Mouse (Mus musculus): ENCODE results near the gene Tnfrsf18. TPM values are rescaled to one million over a fixed set of nuclear protein-coding genes. Genes with fewer than 3 reads are reported as not detected.

The Tnfrsf18 gene
- 1.0 and 1.4 TPM in 2 replicates for polyA plus RNA-seq (2015; fragmentation: Nextera tagmentation; extraction: Ambion mirVana)

DNA sequence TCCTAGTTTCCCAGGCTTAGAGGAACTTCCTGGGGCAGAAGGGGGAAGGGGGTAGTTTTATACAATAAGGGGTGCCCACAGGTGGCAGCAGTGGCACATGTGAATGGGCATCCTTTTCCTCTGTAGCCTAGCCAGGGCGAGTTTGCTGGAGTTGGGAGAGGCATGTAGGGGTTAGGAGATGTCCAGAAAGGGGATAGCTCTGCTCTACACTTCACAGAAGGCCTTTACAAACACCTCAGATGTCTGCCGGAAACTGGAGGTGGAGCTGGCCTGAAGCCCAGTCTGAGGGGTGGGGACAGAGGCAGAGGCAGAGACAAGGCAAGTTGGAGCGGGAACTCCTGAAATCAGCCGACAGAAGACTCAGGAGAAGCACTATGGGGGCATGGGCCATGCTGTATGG, at the start of gene Tnfrsf18:
Gene Tnfrsf18 (plus strand): TSS at position 152 of the 400 bp plus-strand sequence.
- no peak within 1 kb of the TSS for H3K27ac ChIP-seq (ENCODE audit: low read length)
- WGBS = 29% methylated on average over 4 of the region's 4 CpGs
- ATAC-seq = no peak
- no peaks in the 10 kb centered on the region for H3K9me3 ChIP-seq (ENCODE audit: control insufficient read depth, low read length)
- H3K4me3 ChIP-seq (ENCODE audit: low read length) = no peak within 1 kb of the TSS
- no peaks in the 10 kb centered on the region for H3K27me3 ChIP-seq (replicated peaks; ENCODE audit: control insufficient read depth, insufficient read depth, low read length)
- H3K36me3 ChIP-seq (ENCODE audit: control insufficient read depth, insufficient read depth, low read length) = peaks cover 5% of the 10 kb centered on the region; the same call in 1 of the 2 replicates
- H3K9ac ChIP-seq (ENCODE audit: low read depth, low read length) = no peak within 1 kb of the TSS
- no peak within 1 kb of the TSS for H3K4me2 ChIP-seq (ENCODE audit: low read depth, low read length)
- H3K4me1 ChIP-seq (ENCODE audit: control insufficient read depth, insufficient read depth, low read length) = peaks cover 10% of the 10 kb centered on the region

DNA sequence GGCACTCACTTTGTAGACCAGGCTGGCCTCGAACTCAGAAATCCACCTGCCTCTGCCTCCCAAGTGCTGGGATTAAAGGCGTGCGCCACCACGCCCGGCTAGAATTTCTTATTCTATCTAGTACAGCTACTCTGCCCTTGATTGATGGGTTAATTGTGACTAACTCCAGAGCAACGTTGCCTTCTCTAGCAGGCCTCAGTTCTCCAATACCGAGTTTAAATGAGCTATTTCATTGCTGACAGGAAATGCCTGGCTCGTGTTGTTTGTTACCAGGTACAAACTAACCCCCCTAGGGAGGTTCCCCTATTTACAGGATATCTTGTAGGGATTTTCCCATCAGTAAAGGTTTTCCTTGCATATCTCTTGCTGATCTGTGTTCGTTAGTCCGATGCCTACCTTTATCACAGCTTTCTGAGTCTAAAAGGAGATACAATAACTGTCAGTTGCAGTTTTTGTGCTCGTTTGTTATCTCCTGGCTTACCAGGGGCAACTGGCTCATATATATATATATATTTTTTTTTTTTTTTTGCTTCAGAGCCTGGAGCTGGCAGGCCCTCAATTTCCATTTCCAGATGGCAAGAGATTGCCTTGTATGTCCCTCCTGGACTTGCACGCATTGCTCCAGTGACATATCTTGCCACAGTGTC, 44.4 kb upstream of the Tnfrsf18 start:
- 78% methylated on average over 12 of the region's 12 CpGs for WGBS
- Histone ChIP-seq H3K27me3 (replicated peaks; ENCODE audit: control insufficient read depth, insufficient read depth, low read length) (no peaks in the 10 kb centered on the region), H3K27ac (ENCODE audit: low read length) (no peak overlapping the region), H3K9ac (ENCODE audit: low read depth, low read length) (no peak overlapping the region), H3K4me3 (ENCODE audit: low read length) (no peak overlapping the region), H3K9me3 (ENCODE audit: control insufficient read depth, low read length) (peaks cover 4% of the 10 kb centered on the region; the same call in 1 of the 2 replicates), H3K4me2 (ENCODE audit: low read depth, low read length) (no peak overlapping the region), H3K4me1 (ENCODE audit: control insufficient read depth, insufficient read depth, low read length) (no peaks in the 10 kb centered on the region), H3K36me3 (ENCODE audit: control insufficient read depth, insufficient read depth, low read length) (no peaks in the 10 kb centered on the region)
- no peak for ATAC-seq

DNA sequence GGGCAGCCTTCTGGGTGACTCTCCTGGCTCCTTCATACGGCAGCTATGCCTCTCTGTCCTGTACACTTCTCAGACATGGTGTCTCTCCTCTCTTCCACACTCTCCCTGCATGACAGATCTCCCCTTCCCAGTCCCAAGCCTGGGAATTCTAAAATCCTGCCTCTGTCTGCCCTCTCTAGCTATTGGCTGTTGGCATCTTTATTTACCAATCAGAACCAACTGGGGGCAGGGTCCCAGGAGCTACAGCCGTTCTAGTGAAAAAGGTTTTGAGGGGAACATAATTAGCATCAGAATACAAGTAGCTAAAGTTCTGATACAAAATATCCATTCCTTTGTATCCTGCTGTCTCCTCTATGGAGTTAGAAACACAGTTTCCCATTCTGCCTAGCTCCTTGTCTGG, 42.2 kb upstream of the Tnfrsf18 start:
- H3K36me3 ChIP-seq (ENCODE audit: control insufficient read depth, insufficient read depth, low read length) = no peaks in the 10 kb centered on the region
- no peaks in the 10 kb centered on the region for H3K27me3 ChIP-seq (replicated peaks; ENCODE audit: control insufficient read depth, insufficient read depth, low read length)
- no peak overlapping the region for H3K9ac ChIP-seq (ENCODE audit: low read depth, low read length)
- 14% methylated on average over 2 of the region's 2 CpGs for WGBS
- no peaks in the 10 kb centered on the region for H3K4me1 ChIP-seq (ENCODE audit: control insufficient read depth, insufficient read depth, low read length)
- H3K9me3 ChIP-seq (ENCODE audit: control insufficient read depth, low read length) = peaks cover 4% of the 10 kb centered on the region; the same call in 1 of the 2 replicates
- H3K4me2 ChIP-seq (ENCODE audit: low read depth, low read length) = no peak overlapping the region
- no peak overlapping the region for H3K27ac ChIP-seq (ENCODE audit: low read length)
- H3K4me3 ChIP-seq (ENCODE audit: low read length) = no peak overlapping the region
- no peak for ATAC-seq

DNA sequence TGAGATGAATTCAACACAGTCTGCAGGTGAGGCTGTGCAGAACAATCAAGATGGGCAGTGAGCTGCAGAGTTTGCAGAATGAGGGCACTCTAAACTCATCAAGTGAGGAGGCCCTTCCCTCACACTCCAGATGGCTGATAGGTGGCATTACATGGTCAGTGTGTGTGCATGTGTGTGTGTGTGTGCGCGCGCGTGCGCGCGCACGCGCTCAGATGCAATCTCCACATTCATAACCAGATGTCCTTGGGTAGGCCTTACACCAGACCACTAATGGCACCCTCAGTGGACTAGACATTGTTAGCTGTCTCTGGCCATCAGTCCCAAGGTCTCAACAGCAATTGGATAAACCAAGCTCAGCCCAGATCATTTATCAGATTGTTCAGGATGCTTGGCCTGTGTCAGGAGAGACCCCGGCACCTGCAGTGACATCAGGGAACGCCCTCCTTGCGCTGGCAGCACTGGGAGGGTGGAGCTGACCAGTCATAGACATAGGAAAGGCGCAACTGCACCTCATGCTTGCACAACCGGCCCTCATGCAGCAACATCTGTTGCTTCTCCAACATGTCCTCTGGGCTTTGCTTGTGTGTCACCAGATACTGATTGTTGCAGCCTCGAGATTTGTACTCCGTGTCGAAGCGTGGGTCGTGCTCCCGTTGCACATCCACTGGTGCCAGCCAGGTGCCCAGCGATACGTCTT, 34.6 kb upstream of the Tnfrsf18 start:
- Histone ChIP-seq H3K4me3 (ENCODE audit: low read length) (peak overlapping the region; percentile 67), H3K27ac (ENCODE audit: low read length) (no peak overlapping the region), H3K4me1 (ENCODE audit: control insufficient read depth, insufficient read depth, low read length) (peaks cover 16% of the 10 kb centered on the region), H3K4me2 (ENCODE audit: low read depth, low read length) (peak overlapping the region; percentile 99), H3K27me3 (replicated peaks; ENCODE audit: control insufficient read depth, insufficient read depth, low read length) (no peaks in the 10 kb centered on the region), H3K36me3 (ENCODE audit: control insufficient read depth, insufficient read depth, low read length) (peaks cover under 1% of the 10 kb centered on the region; the same call in 1 of the 2 replicates), H3K9ac (ENCODE audit: low read depth, low read length) (peak overlapping the region; percentile 85), H3K9me3 (ENCODE audit: control insufficient read depth, low read length) (no peaks in the 10 kb centered on the region)
- 84% methylated on average over 22 of the region's 22 CpGs for WGBS
- no peak for ATAC-seq

DNA sequence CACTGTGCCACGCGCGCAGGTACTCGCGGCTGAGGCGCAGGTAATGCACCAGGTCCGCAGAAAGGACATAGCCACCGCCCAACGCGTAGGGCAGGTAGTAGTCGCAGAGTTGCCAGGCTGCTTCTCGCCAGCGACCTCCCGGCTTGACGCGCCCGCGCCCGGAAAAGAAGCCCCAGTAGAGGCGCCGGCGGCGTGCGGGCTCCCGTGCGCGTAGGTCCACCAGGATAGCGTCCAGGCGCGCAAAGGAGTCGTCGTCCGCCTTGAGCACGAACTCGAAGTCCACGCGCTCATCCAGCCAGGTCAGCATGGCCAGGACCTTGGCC, 34.1 kb upstream of the Tnfrsf18 start:
- peaks cover 6% of the 10 kb centered on the region for H3K36me3 ChIP-seq (ENCODE audit: control insufficient read depth, insufficient read depth, low read length)
- H3K4me3 ChIP-seq (ENCODE audit: low read length) = peak overlapping the region; percentile 67
- H3K27me3 ChIP-seq (replicated peaks; ENCODE audit: control insufficient read depth, insufficient read depth, low read length) = no peaks in the 10 kb centered on the region
- WGBS = 19% methylated on average over 37 of the region's 37 CpGs
- H3K27ac ChIP-seq (ENCODE audit: low read length) = peak overlapping the region; percentile 95
- peak; percentile 22 for ATAC-seq
- peak overlapping the region; percentile 85 for H3K9ac ChIP-seq (ENCODE audit: low read depth, low read length)
- H3K4me2 ChIP-seq (ENCODE audit: low read depth, low read length) = peak overlapping the region; percentile 99
- no peaks in the 10 kb centered on the region for H3K9me3 ChIP-seq (ENCODE audit: control insufficient read depth, low read length)
- H3K4me1 ChIP-seq (ENCODE audit: control insufficient read depth, insufficient read depth, low read length) = peaks cover 16% of the 10 kb centered on the region

DNA sequence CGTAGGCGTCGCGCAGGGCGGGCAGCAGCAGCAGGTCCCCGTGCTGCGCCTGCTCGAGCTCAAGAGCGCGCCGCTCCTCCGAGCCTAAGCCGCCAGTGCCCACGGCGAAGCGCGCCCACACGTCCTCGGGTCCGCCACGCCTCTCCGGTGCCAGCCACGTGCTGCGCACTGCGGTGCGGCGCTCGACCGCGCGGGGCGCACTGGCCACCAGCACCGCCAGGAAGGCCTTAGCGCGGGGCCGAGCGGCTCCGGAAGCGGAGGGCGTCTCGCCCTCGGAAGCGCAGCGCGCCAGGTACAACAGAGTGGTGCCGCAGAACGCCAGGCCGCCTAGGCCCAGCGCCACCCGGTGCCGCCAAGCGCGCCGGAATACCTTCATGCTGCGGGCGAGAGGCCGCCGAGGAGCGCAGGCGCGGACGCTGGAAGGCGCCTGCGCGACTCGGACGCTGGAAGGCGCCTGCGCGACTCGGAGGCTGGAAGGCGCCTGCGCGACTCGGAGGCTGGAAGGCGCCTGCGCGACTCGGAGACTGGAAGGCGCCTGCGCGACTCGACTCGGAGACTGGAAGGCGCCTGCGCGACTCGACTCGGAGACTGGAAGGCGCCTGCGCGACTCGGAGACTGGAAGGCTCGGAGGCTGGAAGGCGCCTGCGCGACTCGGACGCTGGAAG, 33.6 kb upstream of the Tnfrsf18 start, which contains the start of the genes B3galt6 and Sdf4:
Gene B3galt6 (minus strand): TSS at position 409 of the 665 bp plus-strand sequence.
Gene Sdf4 (plus strand): TSS at position 632 of the 665 bp plus-strand sequence.
- Histone ChIP-seq H3K36me3 (ENCODE audit: control insufficient read depth, insufficient read depth, low read length) (peaks cover 9% of the 10 kb centered on the region), H3K27ac (ENCODE audit: low read length) (peak within 1 kb of the TSS; percentile 96), H3K27me3 (replicated peaks; ENCODE audit: control insufficient read depth, insufficient read depth, low read length) (no peaks in the 10 kb centered on the region), H3K4me2 (ENCODE audit: low read depth, low read length) (peak within 1 kb of the TSS; percentile 99), H3K9me3 (ENCODE audit: control insufficient read depth, low read length) (no peaks in the 10 kb centered on the region), H3K4me1 (ENCODE audit: control insufficient read depth, insufficient read depth, low read length) (peaks cover 16% of the 10 kb centered on the region), H3K4me3 (ENCODE audit: low read length) (peak within 1 kb of the TSS; percentile 89), H3K9ac (ENCODE audit: low read depth, low read length) (peak within 1 kb of the TSS; percentile 91)
- peak; percentile 90 for ATAC-seq
- under 1% methylated on average over 97 of the region's 99 CpGs for whole genome bisulfite sequencing

DNA sequence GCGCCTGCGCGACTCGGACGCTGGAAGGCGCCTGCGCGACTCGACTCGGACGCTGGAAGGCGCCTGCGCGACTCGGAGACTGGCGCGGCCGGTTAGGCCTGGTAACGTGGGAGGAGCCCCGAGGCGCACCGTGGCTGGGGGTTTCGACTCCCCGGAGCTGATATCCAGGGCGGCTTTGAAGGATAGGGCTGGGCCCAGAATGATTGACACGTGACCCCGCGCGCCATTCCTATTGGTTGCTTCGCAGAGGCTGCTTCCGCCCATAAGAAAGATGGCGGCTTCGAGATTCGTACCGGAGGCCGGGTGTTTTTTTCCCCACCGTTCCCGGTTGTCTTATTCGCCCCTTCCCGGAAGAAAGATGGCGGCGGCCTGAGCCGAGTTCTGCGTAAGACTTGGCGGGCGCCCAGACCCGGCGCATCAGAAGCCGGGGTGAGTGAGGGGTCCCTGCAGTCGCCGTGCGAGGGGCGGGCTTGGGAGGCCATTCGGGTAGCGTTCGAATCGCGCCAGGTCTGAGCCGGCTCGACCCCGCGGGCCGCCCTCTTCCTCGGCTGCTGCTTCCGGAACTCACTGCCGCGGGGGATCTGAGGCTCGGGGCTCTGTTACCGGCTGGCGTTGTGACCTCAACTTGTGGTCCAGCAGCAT, 32.9 kb upstream of the Tnfrsf18 start:
- Histone ChIP-seq H3K27me3 (replicated peaks; ENCODE audit: control insufficient read depth, insufficient read depth, low read length) (no peaks in the 10 kb centered on the region), H3K4me3 (ENCODE audit: low read length) (peak overlapping the region; percentile 89), H3K27ac (ENCODE audit: low read length) (peak overlapping the region; percentile 96), H3K9ac (ENCODE audit: low read depth, low read length) (peak overlapping the region; percentile 91), H3K9me3 (ENCODE audit: control insufficient read depth, low read length) (no peaks in the 10 kb centered on the region), H3K4me1 (ENCODE audit: control insufficient read depth, insufficient read depth, low read length) (peaks cover 16% of the 10 kb centered on the region), H3K4me2 (ENCODE audit: low read depth, low read length) (peak overlapping the region; percentile 55; the same call in 1 of the 2 replicates), H3K36me3 (ENCODE audit: control insufficient read depth, insufficient read depth, low read length) (peaks cover 13% of the 10 kb centered on the region)
- ATAC-seq = peak; percentile 85
- WGBS = under 1% methylated on average over 70 of the region's 70 CpGs

DNA sequence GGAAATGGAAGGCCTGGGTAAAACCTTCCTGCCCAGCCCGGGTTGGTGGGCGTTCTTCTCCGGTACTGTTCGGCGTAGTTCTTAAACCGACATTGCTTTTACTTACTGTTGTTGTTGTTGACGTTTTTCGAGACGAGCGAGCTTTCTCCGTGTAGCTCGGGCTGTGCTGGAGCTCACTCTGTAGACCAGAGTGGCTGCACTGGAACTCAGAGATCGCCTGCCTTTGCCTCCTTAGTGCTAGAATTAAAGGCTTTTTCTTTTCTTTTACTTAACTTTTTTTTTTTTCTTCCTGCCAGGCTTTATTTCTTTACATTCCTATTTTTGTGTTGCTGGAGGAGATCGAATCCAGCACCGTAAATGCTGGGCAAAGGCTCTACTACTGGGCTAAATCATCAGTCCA, 32.4 kb upstream of the Tnfrsf18 start:
- ATAC-seq = no peak
- Histone ChIP-seq H3K27ac (ENCODE audit: low read length) (peak overlapping the region; percentile 96), H3K9ac (ENCODE audit: low read depth, low read length) (peak overlapping the region; percentile 91), H3K4me1 (ENCODE audit: control insufficient read depth, insufficient read depth, low read length) (peaks cover 16% of the 10 kb centered on the region), H3K9me3 (ENCODE audit: control insufficient read depth, low read length) (no peaks in the 10 kb centered on the region), H3K4me3 (ENCODE audit: low read length) (peak overlapping the region; percentile 89), H3K27me3 (replicated peaks; ENCODE audit: control insufficient read depth, insufficient read depth, low read length) (no peaks in the 10 kb centered on the region), H3K4me2 (ENCODE audit: low read depth, low read length) (peak overlapping the region; percentile 55), H3K36me3 (ENCODE audit: control insufficient read depth, insufficient read depth, low read length) (peaks cover 13% of the 10 kb centered on the region)
- WGBS = 5% methylated on average over 15 of the region's 15 CpGs

DNA sequence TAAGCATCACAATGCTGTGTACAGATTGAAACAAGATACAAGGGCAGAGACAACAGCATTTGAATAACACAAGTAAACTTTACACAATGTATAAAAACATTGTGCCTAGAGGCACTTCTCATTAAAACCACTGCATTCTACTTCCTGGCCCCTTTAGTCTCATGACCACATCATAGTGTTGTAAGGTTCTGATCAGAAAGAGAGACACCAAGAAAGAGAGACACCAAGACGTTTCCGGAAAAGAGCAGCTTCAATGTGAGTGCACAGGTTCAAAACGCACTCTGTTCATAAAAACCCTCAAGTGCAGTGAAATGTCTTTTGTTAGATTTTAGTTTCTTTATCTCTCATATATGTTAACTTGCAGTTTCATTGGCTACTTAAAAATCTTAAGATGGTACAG, 21.9 kb upstream of the Tnfrsf18 start:
- ATAC-seq = no peak
- WGBS = 94% methylated on average over 3 of the region's 3 CpGs
- Histone ChIP-seq H3K4me3 (ENCODE audit: low read length) (no peak overlapping the region), H3K27me3 (replicated peaks; ENCODE audit: control insufficient read depth, insufficient read depth, low read length) (no peaks in the 10 kb centered on the region), H3K9me3 (ENCODE audit: control insufficient read depth, low read length) (no peaks in the 10 kb centered on the region), H3K4me2 (ENCODE audit: low read depth, low read length) (no peak overlapping the region), H3K4me1 (ENCODE audit: control insufficient read depth, insufficient read depth, low read length) (no peaks in the 10 kb centered on the region), H3K27ac (ENCODE audit: low read length) (no peak overlapping the region), H3K36me3 (ENCODE audit: control insufficient read depth, insufficient read depth, low read length) (peaks cover 29% of the 10 kb centered on the region), H3K9ac (ENCODE audit: low read depth, low read length) (no peak overlapping the region)
